Mouse (Mus musculus) T-helper 1 cell (primary cell): ENCODE results near the gene Tbcd.

Experiments used
- in situ Hi-C: fragments of 300-600 bp; cut with MboI, MseI; formaldehyde crosslinking; loops from one replicate; pipeline ENCODE4 v1.15.1; 2025; ENCODE audit warnings: high pct_unique_total_duplicates

Tbcd gene

DNA sequence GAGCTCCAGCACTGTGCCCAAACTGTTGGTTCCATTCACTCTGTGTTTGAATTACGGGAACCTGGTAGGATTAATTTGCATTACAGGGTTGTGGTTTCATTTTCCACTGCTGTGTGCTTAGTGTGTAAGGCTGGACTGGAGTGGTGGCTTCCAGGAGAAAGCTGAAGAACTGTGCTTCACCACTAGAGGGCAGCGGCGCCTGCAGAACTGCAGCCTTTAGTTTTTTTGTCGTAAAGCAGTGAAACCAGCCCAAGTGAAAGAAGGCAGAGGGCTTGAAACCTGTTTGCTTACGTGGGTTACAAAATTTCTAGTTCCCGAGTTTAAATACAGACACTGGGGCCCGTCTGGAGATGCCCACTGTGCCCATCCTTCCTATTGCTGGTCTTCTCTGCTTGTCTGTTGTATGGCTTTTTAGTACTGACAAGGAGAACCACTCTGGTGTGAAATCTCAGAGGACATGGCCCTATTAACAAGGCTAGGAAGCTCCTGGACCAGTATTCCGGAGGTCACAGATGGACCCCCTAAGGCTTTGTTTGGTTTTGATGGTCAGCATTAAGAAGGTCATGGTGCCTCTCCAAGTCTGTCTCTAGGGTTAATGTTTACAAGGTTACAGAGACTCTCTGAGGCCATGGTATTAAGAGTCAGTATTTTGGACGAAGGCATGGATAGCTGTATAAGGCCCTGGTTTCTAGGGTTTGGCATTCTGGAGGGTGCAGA, 24.1 kb downstream of the Tbcd start:
- in situ Hi-C loops: loop anchor here (5.0 kb wide), 1 partner anchor 81 kb away; no protein-coding TSS in a partner anchor

DNA sequence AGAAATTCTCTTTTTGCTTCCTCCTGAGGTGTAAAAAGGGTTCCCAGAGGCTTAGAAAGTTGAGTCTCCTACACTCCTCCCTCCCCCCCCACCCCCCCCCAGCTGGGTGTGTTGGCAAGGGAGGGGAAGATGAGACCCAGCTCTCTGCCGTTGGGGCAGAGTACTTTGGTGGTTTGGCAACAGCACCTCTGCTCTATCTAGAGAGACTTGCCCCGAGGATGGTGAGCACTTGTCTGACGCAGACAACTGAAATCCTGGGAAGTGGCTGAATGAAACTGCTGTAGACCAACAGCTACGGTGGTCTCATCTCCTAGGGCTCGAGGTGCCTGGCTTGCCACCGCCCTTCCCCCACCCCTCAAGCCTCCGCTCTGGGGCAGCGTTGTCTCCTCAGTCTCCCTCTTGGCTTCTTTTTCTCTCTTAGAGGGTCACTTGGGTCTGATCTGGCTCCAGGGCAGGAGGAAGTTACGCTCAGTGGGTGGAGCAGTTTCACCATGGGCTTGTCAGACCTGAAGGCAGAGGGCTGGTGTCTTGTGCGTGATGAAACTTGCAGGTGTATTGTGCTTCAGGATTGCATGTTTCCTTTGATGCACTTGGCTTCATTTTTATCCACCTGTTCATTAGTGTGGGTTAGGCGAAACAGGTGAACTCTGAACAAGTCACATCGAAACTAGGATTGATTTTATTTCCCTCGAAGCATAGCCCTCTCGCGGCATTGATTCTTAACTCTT, 27.9 kb downstream of the Tbcd start:
- in situ Hi-C loops: loop anchor here (5.0 kb wide), 2 partner anchors 78 to 328 kb away; no protein-coding TSS in a partner anchor

GRCm38 (mm10) chr11:121481129-121481528, 29.4 kb downstream of the Tbcd start:
- in situ Hi-C loops: loop anchor here (5.0 kb wide), 1 partner anchor 326 kb away; no protein-coding TSS in a partner anchor

- in situ Hi-C loops: no loop called here
Measured at GRCm38 (mm10) chr11:121485882-121486281, 34.1 kb downstream of the Tbcd start.

DNA sequence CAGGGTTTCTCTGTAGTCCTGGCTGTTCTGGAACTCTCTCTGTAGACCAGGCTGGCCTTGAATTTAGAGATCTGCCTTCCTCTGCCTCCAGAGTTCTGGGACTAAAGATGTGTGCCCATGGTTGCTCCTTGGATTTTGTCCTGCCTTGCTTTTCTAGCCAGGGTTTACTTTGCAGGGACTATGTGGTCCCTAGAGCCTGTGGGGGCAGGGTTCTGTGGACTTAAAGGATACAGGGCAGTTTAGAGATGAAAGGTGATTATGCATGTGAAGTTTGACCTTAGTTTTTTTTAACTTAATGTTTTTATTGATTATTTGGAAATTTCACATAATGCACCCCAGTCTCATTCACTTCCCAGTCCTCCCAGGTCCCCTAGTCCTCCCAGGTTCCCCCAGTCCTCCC, 38.9 kb downstream of the Tbcd start:
- in situ Hi-C loops: no loop called here

- in situ Hi-C loops: no loop called here
Measured at GRCm38 (mm10) chr11:121500595-121500994, 48.8 kb downstream of the Tbcd start.

DNA sequence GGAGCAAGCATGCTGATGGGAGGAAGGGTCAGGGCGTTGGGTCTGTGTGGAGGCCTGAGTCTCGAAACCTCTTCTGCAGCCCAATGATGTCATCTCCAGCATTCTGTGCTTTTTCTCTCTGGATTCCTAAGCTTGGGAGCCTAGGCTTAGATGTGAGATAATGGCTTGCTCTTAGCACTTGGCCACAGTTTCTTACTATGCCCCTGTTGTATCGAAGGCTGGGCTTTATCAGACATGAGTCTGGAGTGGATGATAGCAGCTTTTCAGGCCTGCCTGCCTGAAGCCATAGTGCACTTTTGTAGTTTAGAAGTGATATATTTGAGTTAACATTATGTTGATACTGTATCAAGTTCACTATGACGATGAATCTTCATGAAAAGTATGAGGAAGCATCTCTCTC, 49.8 kb downstream of the Tbcd start:
- in situ Hi-C loops: no loop called here

GRCm38 (mm10) chr11:121502000-121502860, 50.5 kb downstream of the Tbcd start:
- in situ Hi-C loops: no loop called here

GRCm38 (mm10) chr11:121508478-121508877, 56.7 kb downstream of the Tbcd start:
- in situ Hi-C loops: no loop called here

DNA sequence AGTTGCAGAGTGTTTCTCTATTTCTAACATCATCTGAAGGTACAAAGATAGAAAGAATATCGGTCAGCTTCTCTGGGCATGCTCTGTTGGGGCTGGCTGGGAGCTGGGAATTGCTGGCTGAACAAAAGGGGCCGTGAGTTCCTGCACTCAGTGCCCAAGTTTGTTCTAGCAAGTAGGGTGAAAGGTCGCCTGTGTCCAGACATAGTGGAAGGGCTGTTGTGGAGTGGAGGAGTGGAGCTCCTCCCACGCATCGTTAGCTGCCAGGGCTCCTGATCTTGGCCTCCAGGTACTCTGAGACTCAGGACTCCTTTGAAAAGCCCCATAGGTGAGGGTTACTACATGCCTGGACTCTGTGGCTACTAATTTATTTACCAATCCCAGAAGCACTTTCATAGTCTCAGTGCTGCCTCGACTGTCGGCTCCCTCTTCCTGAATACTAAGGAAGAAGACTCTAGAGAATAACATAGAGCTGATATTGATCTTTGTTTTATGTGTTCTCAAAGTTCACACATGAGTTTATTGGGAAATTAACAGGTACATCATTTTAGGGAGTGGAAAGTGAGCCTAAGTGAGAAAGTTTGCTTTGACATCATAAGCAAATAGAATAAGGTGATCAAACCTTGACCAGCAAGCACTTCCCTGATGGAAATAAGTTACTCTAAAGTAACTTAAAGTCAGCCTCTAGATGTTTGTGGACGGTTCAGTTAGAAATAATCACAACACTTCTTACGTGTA, 58.9 kb downstream of the Tbcd start:
- in situ Hi-C loops: no loop called here

DNA sequence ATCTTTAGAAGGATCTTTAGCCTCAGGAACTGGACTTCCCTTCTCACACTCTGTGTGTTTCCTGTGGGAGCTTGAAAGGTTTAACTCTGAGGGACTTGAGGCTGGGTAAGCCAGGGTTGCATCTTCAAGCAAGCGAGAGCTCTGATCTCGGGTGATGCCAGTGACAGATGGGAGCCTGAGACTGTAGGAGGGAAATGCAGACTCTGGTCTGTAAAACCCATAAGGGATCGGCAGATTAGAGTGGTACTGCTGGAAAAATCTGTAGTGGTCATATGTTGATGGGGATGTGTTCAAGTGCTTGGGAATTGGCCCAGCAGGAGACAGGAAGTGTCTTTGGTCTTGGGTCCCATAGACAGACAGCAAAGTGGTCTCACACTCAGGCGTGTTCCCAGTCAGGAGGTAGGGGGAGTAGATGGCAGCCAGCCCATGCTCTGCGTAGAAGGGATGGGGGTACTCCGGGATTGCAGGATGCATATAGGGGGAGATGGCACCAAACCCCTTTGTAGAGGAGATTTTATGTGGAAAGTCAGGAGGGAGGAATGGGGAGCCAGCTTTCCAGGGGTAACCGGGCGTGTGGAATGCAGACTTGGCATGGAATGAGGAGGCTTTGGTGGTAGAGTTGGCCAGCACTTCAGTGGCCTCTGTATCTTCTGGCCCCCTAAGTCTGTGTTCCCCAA, 61.3 kb downstream of the Tbcd start:
- in situ Hi-C loops: no loop called here

DNA sequence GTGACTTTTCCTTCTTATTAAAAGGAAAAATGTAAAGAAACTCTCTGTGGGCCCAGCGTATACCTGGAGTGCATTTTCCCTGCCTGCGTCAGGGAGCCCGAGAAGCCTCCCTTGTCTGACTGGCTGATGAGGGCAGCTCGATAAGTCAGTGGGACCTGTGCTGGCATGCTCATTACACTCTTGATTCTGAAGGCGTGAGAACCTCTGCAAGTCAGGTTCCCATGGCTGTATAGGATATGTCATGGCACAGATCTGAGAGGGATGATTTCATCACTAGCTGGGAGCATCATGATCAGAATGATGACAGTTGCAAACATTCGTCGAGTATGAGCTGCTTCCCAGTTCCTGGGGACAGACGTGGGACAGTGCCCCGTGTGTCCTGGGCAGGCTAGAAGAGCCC, 64.2 kb downstream of the Tbcd start:
- in situ Hi-C loops: no loop called here

DNA sequence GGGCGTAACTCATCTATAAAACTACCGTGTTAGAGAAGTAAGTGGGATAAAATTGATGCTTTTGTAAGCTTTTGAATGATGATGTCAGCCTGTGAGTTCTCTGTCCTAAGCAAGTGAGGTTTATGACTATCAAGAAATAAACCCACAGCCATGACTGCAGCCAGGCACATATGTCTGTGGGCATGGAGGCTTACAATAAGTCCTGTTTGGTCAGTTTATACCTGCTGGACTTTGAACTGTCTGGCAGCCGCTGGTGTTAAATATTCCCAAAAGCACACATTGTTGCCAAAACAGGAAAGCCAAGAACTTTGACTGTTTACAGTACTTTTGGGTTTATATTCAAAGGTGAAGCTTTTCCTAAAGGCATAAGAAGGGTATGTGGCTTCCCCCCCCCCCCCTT, 65.2 kb downstream of the Tbcd start:
- in situ Hi-C loops: no loop called here

- in situ Hi-C loops: no loop called here
Measured at GRCm38 (mm10) chr11:121517687-121518465, 66.1 kb downstream of the Tbcd start.

GRCm38 (mm10) chr11:121519131-121519530, 67.4 kb downstream of the Tbcd start, which contains the start of gene Zfp750:
TSS of gene Zfp750 (minus strand) at chr11:121519333.
- in situ Hi-C loops: no loop called here

- in situ Hi-C loops: no loop called here
Measured at GRCm38 (mm10) chr11:121519703-121520102, 68.0 kb downstream of the Tbcd start.

DNA sequence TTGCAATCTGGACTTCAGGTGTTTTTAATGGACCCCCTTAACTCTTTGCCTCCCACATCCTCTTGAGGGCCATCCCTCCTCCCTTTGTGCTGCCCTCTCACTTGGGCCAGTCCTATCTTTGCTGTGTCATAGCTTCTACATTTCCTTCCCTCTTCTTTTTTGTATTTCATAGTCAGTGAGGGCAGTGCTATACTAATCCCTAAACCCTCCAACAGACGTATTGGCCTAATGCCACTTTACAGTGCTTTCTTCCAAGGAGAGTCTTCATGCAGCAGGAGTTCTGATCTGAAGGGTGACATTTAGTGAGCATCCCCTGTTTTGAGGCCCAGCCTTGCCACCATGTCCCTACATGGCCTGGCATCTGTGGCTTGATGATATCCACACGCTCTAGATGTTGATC, 69.0 kb downstream of the Tbcd start:
- in situ Hi-C loops: no loop called here

- in situ Hi-C loops: no loop called here
Measured at GRCm38 (mm10) chr11:121522156-121522762, 70.5 kb downstream of the Tbcd start.

- in situ Hi-C loops: no loop called here
Measured at GRCm38 (mm10) chr11:121524191-121524590, 72.4 kb downstream of the Tbcd start.

DNA sequence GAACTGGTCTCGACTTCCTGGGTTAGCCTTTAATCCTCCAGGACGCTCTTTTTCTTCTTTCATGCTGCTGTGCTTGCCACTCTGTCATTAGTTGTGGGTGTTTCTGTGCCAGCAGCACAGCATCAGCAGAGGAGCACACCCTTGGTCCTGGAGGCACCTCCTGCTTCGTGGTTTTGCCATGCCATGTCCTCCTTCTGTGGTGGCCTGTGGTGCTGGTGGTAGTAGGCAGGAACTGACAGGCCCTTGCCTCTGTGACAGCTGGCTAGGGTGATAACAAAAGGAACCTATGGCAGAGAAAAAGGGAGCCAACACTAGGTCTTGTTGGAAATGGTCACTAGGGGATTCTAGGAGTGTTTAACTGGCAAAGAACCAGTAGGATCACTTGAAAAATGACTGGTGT, 78.0 kb downstream of the Tbcd start:
- in situ Hi-C loops: no loop called here
